Mouse (Mus musculus) limb, embryonic 14.5 days (tissue): ENCODE data around the gene Car12. TPM values are rescaled to one million over a fixed set of nuclear protein-coding genes. Genes with fewer than 3 reads are reported as not detected.

ENCODE experiments used
- ATAC-seq: fragments of 200-750 bp; cut with Nextera tagmentation; 2 replicates; pipeline ENCODE4 v1.8.0; 2017; ENCODE audit warnings: low read depth, moderate number of reproducible peaks, moderate TSS enrichment; ENCODE audit not compliant: low FRiP score
- DNase-seq: peaks from one replicate; pipeline ENCODE4 v3.0.0-alpha.2; 2015; ENCODE audit warnings: low spot score
- H3K27ac ChIP-seq: fragments of 300-500 bp; sonication (generic); replicated peaks from 2 replicates; pipeline ENCODE4 v1.5.1; 2014; ENCODE audit warnings: low read depth, mild to moderate bottlenecking, low read length, moderate library complexity, mixed read lengths
- H3K27me3 ChIP-seq: fragments of 300-500 bp; sonication (generic); 2 replicates; pipeline ENCODE4 v1.6.1; 2014; ENCODE audit warnings: low read length, mixed read lengths; ENCODE audit not compliant: control insufficient read depth, insufficient read depth
- H3K36me3 ChIP-seq: fragments of 300-500 bp; sonication (generic); 2 replicates; pipeline ENCODE4 v1.6.1; 2014; ENCODE audit warnings: mild to moderate bottlenecking, low read length, moderate library complexity, mixed read lengths; ENCODE audit not compliant: control insufficient read depth, insufficient read depth
- H3K4me1 ChIP-seq: fragments of 300-500 bp; sonication (generic); 2 replicates; pipeline ENCODE4 v1.6.1; 2014; ENCODE audit warnings: antibody characterized with exemption, low read length, mixed read lengths; ENCODE audit not compliant: control insufficient read depth, insufficient read depth
- H3K4me2 ChIP-seq: fragments of 300-500 bp; sonication (generic); replicated peaks from 2 replicates; pipeline ENCODE4 v1.6.1; 2014; ENCODE audit warnings: low read depth, mild to moderate bottlenecking, low read length, moderate library complexity; ENCODE audit not compliant: severe bottlenecking
- H3K4me3 ChIP-seq: fragments of 300-500 bp; sonication (generic); replicated peaks from 2 replicates; pipeline ENCODE4 v1.5.1; 2014; ENCODE audit warnings: low read length
- H3K9ac ChIP-seq: fragments of 300-500 bp; sonication (generic); 2 replicates; pipeline ENCODE4 v1.6.1; 2014; ENCODE audit warnings: mild to moderate bottlenecking, low read depth, low read length, moderate library complexity; ENCODE audit not compliant: severe bottlenecking
- H3K9me3 ChIP-seq: fragments of 300-500 bp; sonication (generic); 2 replicates; pipeline ENCODE4 v1.6.1; 2016; ENCODE audit warnings: low read length; ENCODE audit not compliant: control insufficient read depth
- POLR2A ChIP-seq: fragments of 200-500 bp; IDR thresholded peaks from 2 replicates; pipeline ENCODE4 v1.8.0; 2012; ENCODE audit warnings: inconsistent platforms, mild to moderate bottlenecking, moderate library complexity, borderline replicate concordance; ENCODE audit not compliant: insufficient read depth, insufficient read length; ENCODE audit errors: extremely low read depth
- WGBS: fragments of 180-500 bp; shearing (Covaris S2); extraction: QIAGEN DNeasy Blood & Tissue Kit; methylation state at CpG from one replicate; pipeline ENCODE4 v1.1.7; 2014; 5-methylcytosine and 5-hydroxymethylcytosine counted together
- polyA plus RNA-seq, 2 experiments: library from polyadenylated mRNA; depleted of rRNA in 1 of 2; stranded (reverse) in 1 of 2; unstranded in 1 of 2; fragments of >200 nt; fragmentation: Nextera tagmentation in 1 of 2; extraction: Ambion mirVana in 1 of 2; gene quantifications; 2 replicates each; pipeline versions ENCODE4 v1.2.1 to v1.2.3; 2012 to 2014

Gene Car12
- polyA plus RNA-seq, 2 experiments: 17.8 to 36.5 TPM

DNA sequence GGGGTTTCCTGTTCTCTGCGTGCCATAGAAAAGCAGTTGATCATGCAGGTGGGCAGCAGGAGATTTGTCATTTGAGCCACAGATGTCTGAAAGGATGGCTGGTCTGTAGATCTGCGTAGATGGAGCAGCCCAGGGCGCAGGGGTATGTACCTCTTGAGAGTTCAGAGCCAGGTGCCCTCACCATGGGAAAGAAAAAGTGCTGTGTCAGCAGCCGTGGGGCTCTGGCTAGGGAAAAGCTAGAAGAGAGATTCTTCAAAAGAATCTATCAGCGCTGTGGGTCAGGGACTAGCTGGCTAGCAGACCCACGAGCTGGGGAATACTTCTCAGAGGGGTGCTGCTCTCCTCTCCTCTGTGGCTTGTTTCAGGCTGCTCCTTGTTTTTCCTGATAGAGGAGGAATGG, 27.8 kb upstream of the Car12 start:
- TF ChIP-seq POLR2A: no peak
- no peaks in the 10 kb centered on the region for H3K36me3 ChIP-seq

DNA sequence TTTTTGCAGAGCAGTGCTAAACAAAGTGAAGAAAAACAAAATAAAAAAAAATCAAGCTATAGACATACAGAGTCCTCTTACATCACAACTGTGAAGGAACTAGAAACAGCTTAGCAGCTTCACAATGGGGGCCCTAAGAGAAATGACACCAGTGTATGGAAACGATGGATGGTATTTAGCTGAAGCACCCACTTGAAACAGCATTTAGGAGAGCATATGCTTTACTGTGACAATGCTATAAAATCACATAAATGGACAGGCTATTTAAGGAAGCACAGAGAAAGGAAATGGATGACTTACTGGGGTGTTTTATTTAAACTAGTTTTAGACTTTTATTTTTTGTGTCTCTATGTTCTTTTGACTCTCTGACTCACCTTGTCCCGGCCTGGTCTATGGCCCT, 25.8 kb upstream of the Car12 start:
- ATAC-seq (no peak), DNase-seq (no peak)
- H3K4me3 ChIP-seq: no peak overlapping the region
- 80% methylated on average over 2 of the region's 2 CpGs for WGBS
- no peaks in the 10 kb centered on the region for H3K4me1 ChIP-seq
- no peak overlapping the region for H3K9ac ChIP-seq
- no peak overlapping the region for H3K4me2 ChIP-seq
- no peaks in the 10 kb centered on the region for H3K36me3 ChIP-seq
- TF ChIP-seq POLR2A: no peak
- H3K27me3 ChIP-seq: no peaks in the 10 kb centered on the region
- no peak overlapping the region for H3K27ac ChIP-seq
- H3K9me3 ChIP-seq: no peaks in the 10 kb centered on the region

More for the DNA sequence above, 27.8 kb upstream of the Car12 start:
- DNase-seq: no peak
- no peaks in the 10 kb centered on the region for H3K27me3 ChIP-seq
- H3K4me3 ChIP-seq: no peak overlapping the region
- H3K9ac ChIP-seq: no peak overlapping the region
- H3K4me1 ChIP-seq: no peaks in the 10 kb centered on the region
- no peak overlapping the region for H3K27ac ChIP-seq
- H3K4me2 ChIP-seq: no peak overlapping the region
- no peaks in the 10 kb centered on the region for H3K9me3 ChIP-seq
- 59% methylated on average over 6 of the region's 6 CpGs for WGBS
- no peak for ATAC-seq

DNA sequence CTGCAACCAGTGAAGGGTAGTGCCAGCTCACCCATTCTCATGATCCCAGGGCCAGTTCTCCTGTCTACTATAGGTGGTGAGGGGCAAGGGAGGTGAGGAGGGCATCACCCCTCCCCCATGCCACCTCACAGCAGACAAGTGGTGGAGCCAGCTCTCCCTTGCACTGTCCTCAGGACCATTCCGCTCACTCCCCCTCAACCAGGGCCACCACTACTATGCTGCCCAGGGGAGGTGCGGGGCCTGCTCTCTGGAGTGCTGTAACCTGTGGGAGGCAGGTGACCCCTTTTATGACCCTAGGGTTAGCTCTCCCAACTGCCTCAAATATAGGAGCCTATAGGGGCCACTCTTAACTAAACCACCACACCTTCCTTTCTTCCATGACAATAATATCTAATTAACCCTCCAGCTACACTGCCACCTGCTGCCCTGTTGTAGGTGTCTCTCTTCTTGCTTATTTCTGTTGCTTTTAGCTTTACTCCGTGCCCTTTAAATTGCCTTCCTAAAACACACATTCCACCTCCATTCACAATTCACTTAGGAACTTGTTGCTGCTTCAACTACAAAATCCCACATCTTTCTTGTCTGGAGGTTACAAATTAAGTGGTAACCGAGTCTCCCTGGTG, 21.7 kb upstream of the Car12 start:
- no peaks in the 10 kb centered on the region for H3K36me3 ChIP-seq
- ATAC-seq: no peak

DNA sequence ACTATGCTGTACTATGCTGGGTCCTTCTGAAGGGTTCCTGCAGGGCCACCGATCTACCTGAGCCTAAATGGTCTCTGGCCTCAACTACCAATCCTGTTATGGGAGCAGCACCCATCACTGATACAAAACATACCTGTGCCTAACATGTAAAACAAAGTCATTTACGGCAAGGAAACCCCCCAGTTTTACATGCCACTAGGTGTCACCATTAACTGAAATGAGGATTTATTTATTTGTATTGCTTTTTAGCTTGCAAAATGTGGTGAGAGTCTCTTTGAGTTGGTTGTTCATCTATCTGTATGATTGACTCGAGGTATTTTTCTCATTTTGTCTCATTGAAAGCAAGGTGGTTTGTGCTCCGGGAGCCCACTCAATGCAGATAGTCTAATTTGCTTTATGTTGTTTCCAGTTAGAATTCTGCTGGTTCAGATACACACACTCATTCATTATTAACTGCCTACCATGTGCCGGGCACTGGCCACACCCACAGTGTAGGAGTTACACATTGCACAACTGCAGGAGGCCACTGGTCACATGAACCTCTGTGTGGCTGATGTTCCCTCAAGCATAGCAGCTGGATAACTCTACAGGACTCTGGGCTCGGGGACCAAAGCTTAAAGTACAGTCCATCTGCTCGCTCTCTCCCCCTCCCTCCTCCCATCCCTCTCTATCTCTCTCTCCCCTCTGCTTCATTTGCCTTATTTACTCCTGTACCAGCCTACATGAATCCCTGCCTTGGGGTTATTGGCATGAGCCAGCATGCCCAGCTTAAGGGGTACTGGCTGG, 15.9 kb upstream of the Car12 start:
- Histone ChIP-seq H3K27me3 (no peaks in the 10 kb centered on the region), H3K4me1 (no peaks in the 10 kb centered on the region), H3K4me3 (no peak overlapping the region), H3K27ac (no peak overlapping the region), H3K9ac (no peak overlapping the region), H3K4me2 (no peak overlapping the region), H3K36me3 (no peaks in the 10 kb centered on the region), H3K9me3 (no peaks in the 10 kb centered on the region)
- ATAC-seq (no peak), DNase-seq (no peak)
- no peak for TF ChIP-seq POLR2A
- WGBS: 72% methylated on average over 7 of the region's 7 CpGs

More for the DNA sequence above, 21.7 kb upstream of the Car12 start:
- no peak for TF ChIP-seq POLR2A
- no peak for DNase-seq
- Histone ChIP-seq H3K4me1 (no peaks in the 10 kb centered on the region), H3K27ac (no peak overlapping the region), H3K27me3 (no peaks in the 10 kb centered on the region), H3K4me3 (no peak overlapping the region), H3K9me3 (no peaks in the 10 kb centered on the region), H3K4me2 (no peak overlapping the region), H3K9ac (no peak overlapping the region)
- 74% methylated on average over 4 of the region's 4 CpGs for WGBS

DNA sequence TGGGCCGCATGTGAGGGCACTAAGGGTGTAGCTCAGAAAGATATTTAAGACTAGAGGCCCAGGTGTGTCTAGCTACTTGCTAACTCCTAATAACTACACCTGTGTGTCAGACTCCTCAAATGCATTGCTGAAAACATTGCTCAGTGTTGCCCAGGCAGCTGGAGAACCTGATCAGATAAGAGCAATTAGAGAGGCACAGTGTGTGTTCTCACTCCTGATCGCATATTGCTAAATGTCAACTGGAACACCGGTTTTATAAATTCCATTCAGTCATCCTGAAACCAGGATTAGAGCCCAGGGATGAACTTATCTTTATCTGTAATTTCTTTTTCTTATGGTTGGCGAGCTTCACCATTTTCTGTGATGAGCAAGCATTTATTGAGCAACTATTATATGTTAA, 13.7 kb upstream of the Car12 start:
- Histone ChIP-seq H3K4me3 (no peak overlapping the region), H3K36me3 (no peaks in the 10 kb centered on the region), H3K27me3 (no peaks in the 10 kb centered on the region), H3K4me2 (no peak overlapping the region), H3K4me1 (no peaks in the 10 kb centered on the region), H3K27ac (no peak overlapping the region), H3K9ac (no peak overlapping the region), H3K9me3 (no peaks in the 10 kb centered on the region)
- 83% methylated on average over 4 of the region's 4 CpGs for WGBS
- DNase-seq (no peak), ATAC-seq (no peak)
- no peak for TF ChIP-seq POLR2A

DNA sequence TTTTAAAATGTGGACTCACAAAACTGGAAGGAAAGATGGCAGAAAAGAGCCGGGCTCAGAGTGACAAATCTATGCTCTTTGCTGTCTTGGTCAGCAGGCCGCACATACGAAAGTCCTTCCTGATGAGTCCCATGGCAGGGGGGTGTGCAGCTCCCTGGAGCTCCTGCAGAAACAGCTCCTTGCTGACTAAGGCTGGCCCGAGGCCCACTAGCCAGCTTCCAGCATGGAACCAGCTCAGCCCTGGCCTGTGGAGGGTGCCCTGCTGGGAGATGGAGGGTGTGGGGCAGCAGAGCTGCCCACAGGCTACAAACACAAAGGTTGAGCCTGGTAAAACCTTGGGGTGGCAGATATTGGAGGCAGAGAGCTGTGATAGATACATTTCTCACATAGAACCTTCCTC, 10.5 kb upstream of the Car12 start:
- Histone ChIP-seq H3K4me3 (no peak overlapping the region), H3K9ac (no peak overlapping the region), H3K36me3 (no peaks in the 10 kb centered on the region), H3K27me3 (no peaks in the 10 kb centered on the region), H3K27ac (no peak overlapping the region), H3K9me3 (no peaks in the 10 kb centered on the region), H3K4me2 (no peak overlapping the region), H3K4me1 (peaks cover 10% of the 10 kb centered on the region)
- no peak for TF ChIP-seq POLR2A
- DNase-seq (no peak), ATAC-seq (no peak)
- WGBS: 78% methylated on average over 4 of the region's 4 CpGs
